Mouse (Mus musculus) thymus, adult 18-20 months (tissue): ENCODE measurements around the gene Pim1.

Experiments used
- DNase-seq, 2 experiments: peaks; one replicate each; pipeline ENCODE4 v3.0.0; 2022; ENCODE audit warnings: mixed read lengths in 2 of 2

Pim1 gene

DNA sequence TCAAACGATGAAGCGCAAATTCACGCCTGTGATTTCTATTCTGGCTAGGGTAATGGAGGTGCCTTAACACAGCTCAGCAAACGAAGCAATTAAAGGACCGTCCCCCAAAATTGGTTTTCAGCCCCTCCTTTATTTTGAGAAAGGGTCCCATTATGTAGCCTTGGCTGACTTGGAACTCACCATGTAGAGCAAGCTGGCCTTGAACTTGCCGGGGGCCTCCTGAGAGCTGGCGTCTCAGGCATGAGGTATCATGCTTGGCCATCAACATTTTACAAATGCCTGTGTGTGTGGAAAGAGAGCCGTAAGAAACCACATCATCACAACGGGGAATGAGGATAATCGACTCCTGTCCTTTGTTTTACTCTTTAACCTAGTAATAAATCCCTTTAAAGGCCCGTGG lies 23.5 kb upstream of the Pim1 start:
- no peak for DNase-seq

GRCm38 (mm10) chr17:29473466-29473865 lies 17.1 kb upstream of the Pim1 start:
- no peak for DNase-seq

GRCm38 (mm10) chr17:29474036-29474435 lies 16.5 kb upstream of the Pim1 start:
- no peak for DNase-seq

DNA sequence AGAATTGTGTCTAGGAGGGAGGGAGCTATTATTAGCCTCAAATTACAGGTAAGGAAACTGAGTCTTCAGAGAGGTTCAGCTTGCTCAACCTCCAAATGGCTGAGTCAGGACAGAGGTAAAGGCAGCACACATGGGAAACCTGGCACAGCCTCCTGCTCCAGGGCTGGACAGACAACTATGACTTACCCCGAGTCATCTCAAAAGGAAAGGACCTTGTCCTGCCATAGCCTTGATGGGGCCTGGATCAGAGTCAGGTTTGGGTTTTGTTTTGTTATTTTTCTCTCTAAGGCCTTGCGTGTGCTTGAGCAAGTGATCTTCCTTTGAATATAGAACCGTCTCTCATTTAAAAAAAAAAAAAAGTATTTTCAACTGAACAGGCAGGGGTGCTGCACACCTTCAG lies 15.4 kb upstream of the Pim1 start:
- DNase-seq: no peak

DNA sequence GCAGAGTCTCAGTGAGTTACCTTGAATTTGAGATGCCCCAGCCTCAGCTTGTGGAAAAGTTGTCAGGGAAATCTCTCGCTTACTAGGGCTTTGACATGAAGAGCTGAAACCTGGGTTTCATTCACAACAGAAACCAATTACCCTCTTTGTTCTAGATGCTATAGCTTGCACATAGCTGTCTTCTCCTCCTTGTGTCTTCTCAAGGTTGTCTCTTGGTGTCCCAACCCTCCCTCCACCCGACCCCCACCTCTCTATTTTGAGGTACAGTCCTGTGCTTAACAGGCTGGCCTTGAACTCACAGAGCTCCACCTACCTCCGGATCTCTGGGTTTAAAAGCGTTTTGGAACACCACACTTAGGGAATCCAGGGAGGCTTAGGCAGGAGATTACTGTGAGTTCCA lies 14.1 kb upstream of the Pim1 start:
- DNase-seq: no peak

- no peak for DNase-seq
Measured at GRCm38 (mm10) chr17:29477357-29477756, 13.2 kb upstream of the Pim1 start.

DNA sequence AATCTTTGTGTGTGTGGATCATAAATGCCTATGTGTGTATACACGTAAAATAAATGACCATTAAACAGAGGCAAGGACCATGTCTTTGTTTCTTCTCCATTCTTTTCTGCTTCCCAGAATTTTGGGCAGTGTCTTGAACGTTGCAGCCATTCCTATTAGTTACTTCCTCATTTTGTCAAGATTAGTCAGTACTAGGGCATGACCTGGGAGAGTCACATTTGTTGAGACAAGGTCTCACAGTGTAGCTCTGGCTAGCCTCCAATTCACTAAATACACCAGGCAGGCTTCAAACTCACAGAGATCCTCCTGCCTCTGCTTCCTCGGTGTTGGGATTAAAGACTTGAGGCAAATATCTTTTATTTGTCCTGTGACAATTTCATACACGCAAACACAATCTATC lies 12.3 kb upstream of the Pim1 start:
- DNase-seq: no peak

DNA sequence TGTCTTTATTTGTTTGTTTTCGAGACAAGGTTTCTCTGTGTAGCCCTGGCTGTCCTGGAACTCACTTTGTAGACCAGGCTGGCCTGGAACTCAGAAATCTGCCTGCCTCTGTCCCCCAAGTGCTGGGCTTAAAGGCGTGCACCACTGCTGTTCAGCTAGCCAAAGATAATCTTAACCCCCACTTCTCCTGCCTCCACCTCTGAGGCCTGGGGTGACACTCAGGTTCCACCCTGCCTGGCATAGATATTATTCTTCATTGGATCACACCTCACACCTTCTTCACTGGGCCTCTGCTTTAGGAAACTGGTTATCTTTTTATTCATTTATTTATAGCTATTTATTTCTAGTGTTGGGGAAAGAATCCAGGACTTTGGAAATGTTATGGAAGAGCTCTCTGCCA lies 10.3 kb upstream of the Pim1 start:
- DNase-seq: no peak

- DNase-seq: no peak
Measured at GRCm38 (mm10) chr17:29482632-29483031, 7.9 kb upstream of the Pim1 start.

DNA sequence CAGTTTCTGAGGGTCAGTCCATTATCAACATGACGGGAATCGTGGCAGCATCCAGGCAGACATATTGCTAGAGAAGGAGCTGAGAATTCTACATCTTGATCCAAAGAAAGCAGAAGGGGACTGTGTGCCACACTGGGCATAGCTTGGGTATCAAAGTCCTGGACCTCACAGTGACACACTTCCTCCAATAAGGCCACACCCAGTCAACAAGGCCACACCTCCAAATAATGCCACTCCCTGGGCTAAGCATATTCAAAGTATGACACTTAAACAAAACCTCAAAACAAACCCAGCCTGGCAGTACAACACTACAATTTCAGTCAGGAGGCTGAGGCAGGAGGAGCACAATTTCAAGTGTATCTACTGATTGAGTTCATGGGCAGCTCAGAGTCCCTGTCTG lies 7.3 kb upstream of the Pim1 start:
- no peak for DNase-seq

DNA sequence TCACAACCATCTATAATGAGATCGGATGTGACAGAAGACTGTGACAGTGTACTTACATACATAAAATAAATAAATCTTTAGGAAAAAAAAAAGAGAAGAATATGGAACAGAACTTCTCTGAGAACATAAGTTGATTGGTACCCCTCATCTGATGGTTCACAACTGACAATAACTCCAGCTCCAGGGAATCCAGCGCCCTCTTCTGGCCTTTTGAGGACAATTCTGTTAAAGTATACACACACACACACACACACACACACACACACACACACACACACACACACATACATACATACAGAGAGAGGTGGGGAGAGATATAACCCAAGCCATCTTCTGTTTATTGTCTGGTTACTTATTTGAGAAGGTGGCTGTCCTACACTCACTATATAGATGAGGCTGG lies 6.1 kb upstream of the Pim1 start:
- DNase-seq: no peak

DNA sequence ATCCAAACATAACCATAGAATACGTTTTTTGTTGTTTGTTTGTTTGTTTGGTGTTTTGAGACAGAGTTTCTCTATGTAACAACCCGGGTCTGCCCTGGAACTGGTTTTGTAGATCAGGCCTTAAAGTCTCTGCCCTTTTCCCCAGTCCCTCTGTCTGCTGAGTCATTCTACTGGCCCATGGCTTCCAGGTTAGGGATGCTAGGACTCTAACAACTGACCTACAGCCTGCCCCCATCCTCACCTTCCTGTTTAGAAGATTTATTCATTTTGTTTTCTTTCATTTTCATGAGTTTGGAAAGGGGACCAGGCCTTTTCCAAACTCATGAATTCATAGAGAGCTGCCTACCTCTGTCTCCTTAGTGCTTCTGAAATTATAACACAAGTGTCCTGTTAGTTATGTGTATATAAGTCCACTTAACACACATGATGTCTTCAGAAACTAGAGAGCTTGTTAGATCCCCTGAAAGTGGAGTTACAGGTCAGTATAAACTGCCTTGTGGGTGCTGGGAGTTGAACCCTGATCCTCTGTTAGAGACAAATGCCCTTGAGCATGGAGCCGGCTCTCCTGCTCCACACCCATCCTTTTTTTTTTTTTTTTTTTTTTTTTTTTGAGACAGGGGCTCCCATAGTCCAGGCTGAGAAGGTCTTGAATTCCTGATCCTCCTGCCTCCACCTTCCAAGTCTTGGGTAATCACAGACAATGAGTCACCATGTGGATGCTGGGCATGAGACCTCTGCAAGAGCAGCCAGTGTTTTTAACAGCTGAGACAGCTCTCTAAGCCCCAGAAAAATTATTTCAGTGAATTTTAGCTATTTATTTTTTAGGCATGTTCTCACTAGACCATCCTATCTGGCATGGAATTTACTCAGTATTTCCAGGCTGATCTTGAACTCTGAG lies 5.0 kb upstream of the Pim1 start:
- no peak for DNase-seq

DNA sequence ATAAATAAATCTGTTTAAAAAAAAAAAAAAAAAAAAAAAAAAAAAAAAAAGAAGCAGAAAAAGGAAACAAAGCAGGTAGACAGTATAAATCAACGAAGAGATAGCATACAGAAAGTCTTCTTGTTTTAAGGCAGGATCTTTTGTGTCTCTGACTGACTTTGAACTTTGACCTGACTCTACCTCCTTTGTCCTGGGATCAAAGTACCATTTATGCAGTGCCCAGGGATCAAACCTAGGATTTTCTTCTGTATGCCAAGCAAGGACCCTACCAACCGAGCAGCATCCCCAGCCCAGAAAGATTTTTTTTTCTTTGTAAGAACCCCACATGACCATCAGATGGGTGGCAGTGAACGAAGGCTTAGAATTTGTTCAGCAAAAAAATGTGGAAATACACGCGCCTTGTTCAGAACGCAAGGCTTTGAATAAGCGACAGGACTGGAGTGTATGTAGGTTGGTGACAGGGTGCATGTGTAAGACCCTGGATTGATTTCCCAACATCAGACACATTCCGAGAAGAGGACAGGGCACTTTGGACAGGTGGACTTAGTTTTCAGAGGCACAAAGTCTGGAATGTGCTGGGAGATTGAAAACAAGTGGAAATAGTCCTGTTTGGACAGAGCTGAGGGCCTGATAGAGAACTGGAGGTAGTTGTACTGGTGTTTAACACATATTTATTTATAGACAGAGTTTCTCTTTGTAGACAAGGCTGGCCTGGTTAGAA lies 2.1 kb upstream of the Pim1 start:
- no peak for DNase-seq

GRCm38 (mm10) chr17:29488978-29489970 lies 1.3 kb upstream of the Pim1 start:
- peak in 1 of 2 experiments; percentile 35 for DNase-seq

DNA sequence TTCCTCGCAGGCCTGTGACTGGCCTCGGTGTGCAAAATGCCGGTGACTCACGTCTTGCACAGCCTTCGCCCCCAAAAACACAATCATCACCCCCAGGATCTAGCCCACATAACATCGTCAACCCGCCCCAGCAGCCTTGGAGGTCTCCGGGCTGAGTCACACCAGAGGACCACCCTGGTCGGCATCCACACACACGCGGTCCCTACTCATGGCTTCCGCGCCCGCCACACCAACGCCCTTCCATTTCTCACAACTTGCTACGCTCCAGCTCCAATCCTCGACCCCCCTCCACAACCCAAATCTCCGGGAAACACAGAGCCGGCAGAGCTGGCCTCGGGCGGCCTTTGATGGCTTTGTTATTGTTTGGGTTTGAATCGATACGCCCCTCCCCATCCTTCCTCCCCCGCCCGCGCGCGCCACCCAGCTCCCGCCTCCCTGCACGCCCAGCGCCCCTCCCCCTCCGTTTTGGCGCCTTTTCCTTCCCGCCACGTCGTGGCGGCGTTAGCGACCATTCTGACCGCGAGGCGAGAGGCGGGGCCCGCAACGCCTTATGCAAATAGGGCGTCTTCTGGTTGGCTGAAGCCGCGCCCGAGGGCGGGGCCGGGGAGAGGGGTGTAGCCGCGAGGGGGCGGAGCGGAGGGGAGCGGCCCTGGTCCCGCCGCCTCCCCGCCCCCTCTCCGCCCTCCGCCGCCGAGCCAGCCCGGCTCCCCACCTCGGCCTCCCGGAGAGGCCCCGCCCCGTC lies 411 bp upstream of the Pim1 start:
- DNase-seq: peak; percentile 97 to 98

DNA sequence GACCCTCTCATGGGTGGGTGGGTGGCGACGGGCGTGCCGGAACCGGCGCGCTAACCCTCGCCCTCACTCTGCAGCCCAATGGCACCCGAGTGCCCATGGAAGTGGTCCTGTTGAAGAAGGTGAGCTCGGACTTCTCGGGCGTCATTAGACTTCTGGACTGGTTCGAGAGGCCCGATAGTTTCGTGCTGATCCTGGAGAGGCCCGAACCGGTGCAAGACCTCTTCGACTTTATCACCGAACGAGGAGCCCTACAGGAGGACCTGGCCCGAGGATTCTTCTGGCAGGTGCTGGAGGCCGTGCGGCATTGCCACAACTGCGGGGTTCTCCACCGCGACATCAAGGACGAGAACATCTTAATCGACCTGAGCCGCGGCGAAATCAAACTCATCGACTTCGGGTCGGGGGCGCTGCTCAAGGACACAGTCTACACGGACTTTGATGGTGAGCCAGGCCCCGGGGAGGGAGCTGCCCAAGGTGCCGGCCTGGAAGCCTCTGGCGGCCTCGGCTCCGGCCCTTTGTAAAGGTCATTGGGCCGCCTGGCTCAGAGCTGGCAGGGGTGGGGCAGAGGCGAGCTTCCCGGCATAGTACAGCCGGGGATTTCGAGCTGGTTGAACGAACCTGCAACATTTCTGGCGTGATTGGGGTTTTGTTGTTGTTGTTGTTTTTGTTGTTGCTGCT lies 1.2 kb downstream of the Pim1 start:
- DNase-seq: peak; percentile 44 to 55

DNA sequence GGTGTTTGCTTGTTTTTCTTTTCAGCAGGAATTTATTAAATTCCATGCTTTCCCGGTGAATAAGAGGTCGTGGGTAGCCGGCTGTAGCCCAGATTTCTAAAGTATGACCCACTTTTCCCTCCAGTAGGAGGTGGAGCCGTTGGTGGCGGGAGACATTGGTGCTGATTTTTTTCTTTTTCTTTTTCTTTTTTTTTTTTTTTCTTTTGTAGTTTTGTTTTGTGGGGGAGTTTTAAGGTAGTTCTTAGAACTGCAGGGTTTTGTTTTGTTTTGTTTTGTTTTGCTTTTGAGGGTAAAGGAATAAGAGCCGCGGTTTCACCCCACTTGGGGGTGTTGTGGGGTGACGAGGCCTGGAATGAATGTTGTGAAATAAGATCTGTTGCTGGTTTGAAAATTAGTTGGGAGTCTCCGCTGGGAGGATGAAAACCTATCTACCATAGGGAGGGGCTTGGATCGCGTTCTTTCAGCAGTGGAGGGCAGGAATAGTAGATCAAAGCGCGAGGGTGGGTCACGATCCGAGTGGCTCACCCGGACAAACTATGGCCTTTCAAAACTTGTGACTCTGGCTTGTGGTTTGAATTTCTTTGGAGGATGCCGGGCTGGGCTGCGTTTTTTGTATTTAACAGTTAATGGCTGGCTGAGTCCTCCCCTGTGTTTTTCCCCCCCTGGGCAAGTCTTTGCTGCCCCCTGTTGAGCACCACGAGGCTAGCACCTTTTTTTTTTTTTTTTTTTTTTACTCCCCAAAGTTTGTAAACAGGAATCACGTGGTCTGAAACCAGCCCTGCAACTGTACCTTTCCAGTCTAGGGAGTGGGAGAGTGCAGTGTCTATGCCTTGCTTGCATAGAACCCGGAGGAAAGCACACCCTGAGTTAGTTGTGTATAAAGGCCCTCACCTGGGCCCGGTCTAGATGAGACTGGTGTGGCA lies 2.0 kb downstream of the Pim1 start:
- DNase-seq: peak; percentile 56 to 80

- DNase-seq: no peak
Measured at GRCm38 (mm10) chr17:29493461-29493980, 3.0 kb downstream of the Pim1 start.

GRCm38 (mm10) chr17:29494062-29494731 lies 3.6 kb downstream of the Pim1 start:
- DNase-seq: peak in 1 of 2 experiments; percentile 30

DNA sequence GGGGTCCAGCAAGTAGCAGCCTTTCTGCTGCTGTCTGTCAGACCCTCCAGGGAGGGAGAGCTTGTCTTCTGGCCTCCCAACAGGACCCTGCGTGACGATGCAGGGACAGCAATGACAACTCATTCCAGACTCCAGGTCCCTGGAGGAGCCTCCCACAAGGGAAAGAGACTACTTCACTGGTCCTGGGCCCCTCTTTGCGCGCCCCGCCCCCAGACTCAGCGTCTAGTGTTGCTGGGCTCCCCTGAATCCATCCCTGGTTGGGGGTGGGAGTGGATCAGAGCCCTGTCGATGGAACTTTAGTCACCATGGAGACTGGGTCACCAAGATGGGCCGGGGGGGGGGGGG lies 4.2 kb downstream of the Pim1 start:
- peak in 1 of 2 experiments; percentile 43 for DNase-seq
